Mouse (Mus musculus) kidney, adult 10 weeks (tissue): ENCODE data around the gene Ston1. TPM values are rescaled to one million over a fixed set of nuclear protein-coding genes. Genes with fewer than 3 reads are reported as not detected.

Experiments used
- polyA plus RNA-seq: library from polyadenylated mRNA; stranded (reverse); fragments of 350-450 nt; fragmentation: Illumina TruSeq; extraction: RNeasy Lipid Tissue Mini Kit (QIAGEN cat#74804); gene quantifications from one replicate; pipeline ENCODE4 v1.2.3, GENCODE M21; 2014; ENCODE audit warnings: low read depth, low replicate concordance

Gene Ston1
- polyA plus RNA-seq = 9.1 TPM

GRCm38 (mm10) chr17:88597222-88598055, at the start of gene Ston1:
Gene Ston1 (plus strand): TSS chr17:88597684.

GRCm38 (mm10) chr17:88668452-88668851, 71.0 kb downstream of the Ston1 start, which contains the start of gene Gtf2a1l:
Gene Gtf2a1l (plus strand): TSS chr17:88668660.

Other genes starting within 250 kb of the Ston1 start
- 15.3 TPM for gene Foxn2, start 157.0 kb upstream of the Ston1 start, polyA plus RNA-seq
- gene Ppp1r21, start 67.6 kb upstream of the Ston1 start, polyA plus RNA-seq = 70.8 TPM
- gene Gtf2a1l, start 71.0 kb downstream of the Ston1 start, polyA plus RNA-seq = not detected
- gene Lhcgr, start 194.3 kb downstream of the Ston1 start, polyA plus RNA-seq = 0.04 TPM